Mouse (Mus musculus) fat pad, adult 2 months (tissue): ENCODE data around the gene Cox6b2.
"Not testable (repeated sequence)": the region's sequence is repeated elsewhere in the genome, so short reads cannot be mapped to it uniquely, and the experiment has no call there.

Experiments
- DNase-seq: peaks from one replicate; pipeline ENCODE4 v3.0.0-alpha.2; 2011; ENCODE audit warnings: low read depth, low spot score; ENCODE audit errors: extremely low read depth

The Cox6b2 gene

DNA sequence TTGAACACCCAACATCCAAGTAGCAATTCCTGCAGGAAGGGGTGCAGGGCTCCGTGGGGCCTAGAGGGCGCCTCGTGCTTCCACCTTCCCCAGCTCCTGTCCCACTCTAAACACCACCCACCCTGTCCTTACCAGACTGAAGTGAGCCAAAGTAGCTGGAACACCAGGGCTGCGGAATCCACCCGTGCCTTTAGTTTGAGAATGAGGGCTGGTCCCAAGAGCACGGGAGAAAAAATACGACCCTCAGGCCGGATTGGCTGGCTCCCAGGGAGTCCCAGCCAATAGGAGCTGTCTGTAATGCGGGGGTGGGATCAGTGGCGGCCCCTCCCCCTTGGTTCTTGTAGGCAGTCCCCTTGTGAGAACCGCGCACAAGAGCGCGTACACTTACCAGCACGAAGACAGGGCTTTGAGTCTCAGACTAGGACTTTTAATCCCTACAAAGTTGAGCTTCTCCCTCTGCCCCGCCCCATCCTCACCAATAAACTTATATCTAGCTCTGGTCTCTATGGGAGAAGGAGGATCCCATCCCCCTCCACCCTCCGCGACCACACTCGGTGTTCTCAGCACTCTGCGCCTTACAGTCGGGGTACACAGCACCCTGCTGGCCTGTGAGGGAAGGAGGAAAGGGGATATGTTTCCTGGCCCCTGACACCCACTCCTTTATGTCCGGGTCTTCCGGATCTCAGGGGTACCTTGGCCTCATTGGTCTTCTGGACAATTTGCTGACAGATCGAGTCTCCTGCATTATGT, at the start of gene Cox6b2:
Gene Cox6b2 (minus strand): TSS at position 274 of the 750 bp plus-strand sequence.
- no peak for DNase-seq

DNA sequence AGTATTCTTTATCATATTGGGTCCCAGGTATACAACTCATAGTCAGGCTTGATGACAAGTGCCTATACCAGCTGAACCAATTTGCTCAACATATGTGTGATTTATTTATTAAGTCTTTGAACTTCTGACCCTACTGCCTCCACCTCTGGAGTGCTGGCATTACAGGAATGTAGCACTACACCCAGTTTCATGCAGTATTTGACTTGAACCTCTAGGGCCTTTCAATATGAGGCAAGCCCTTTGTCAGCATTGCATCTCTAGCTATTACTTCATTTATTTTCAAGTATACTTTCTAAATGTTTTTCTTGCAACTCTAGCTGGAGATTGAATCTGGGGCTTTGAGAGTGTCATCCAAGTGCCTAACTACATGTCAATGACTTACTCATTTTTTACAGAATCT, 49.4 kb upstream of the Cox6b2 start:
- no peak for DNase-seq

- no peak for DNase-seq
Observed at GRCm38 (mm10) chr7:4795767-4796433, 43.0 kb upstream of the Cox6b2 start.

DNA sequence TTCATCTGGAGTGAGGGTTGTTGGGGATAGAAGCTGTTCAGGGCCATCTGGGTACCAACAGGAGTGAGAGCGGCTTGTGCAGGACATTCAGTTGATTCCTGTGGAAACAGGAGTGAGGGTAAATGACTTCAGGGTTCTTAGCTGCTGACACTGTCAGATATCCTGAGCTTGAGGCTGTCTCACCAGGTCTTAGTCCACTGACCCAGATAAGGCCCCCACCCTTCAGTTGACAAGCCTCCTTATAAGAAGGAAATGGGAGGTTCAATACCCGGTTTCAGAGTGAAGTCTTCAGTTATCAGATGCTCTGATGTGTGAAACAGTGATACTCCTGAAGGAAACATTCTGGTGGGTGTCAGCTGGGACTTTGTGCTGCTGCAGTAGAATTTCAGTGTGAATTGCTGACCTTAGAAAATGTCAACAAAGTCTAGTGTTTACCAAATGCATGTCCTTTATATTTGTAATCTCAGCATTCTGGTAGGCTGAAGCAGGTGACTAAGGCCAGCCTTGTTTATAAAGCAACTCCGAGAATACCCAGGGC, 41.8 kb upstream of the Cox6b2 start:
- DNase-seq = no peak

DNA sequence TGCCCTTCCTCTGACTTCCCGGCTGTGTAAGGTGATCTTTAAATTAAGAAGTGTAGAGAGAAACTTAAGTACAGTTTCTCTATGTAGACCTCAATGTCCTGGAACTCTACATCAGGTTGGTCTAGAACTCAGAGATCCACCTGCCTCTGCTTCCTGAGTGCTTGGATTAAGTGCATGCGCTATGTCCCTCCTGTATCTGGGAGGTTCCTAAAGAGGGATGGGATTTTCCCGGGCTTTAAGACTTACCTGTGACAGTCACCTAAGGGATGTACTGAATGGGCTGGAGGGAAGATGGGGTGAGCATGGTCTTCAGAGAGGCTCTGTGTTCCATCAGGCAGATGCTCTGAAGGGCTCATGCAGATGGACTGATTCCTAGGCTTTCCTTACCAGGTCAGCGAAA, 40.8 kb upstream of the Cox6b2 start:
- no peak for DNase-seq

GRCm38 (mm10) chr7:4793248-4793647, 40.4 kb upstream of the Cox6b2 start:
- not testable (repeated sequence) for DNase-seq

DNA sequence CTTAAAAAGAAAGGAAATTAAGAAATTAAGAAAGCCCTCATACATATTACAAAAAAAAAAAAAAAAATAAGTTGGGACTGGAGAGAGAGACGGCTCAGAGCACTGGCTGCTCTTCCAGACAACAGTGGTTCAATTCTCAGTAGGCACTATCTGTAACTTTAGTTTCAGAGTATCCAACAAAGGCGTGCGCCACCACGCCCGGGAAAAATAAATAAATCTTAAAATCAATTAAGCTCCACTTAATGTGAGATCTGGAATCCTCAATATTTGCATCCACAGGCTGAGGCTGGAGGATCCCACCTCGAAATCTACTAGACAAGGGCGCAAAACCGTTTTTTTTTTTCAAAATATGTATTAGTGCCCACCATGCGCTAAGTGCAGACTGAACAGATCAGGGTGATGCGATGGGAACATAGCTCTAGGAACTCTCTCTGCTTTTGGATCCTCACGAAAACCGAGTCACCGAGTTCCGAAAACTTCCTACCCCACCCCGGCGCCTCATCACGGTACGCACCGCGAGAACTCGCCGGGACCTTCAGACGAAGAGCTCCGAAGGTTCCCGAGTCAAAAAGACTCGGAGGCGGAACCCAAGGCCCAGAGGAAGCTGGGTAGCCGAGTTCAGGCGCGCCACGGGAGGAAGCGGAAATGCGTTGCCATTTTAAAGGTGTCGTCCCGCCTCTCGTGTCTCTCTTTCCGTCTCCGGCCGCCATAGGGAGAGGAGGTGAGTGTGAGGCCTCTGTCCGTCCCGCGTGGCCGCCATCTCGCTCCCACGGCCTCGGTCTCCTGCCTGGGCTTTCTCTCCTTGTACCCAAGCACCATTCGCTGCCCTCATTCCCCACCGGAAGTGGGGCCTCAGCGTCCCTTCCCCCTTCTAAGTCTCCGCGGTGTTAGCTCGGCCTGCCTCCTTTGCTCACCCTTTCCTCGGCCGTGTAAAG, 39.7 kb upstream of the Cox6b2 start, which contains the start of gene Rpl28:
Gene Rpl28 (plus strand): TSS at position 597 of the 935 bp plus-strand sequence.
- no peak for DNase-seq

- DNase-seq = no peak
Observed at GRCm38 (mm10) chr7:4789436-4789935, 36.6 kb upstream of the Cox6b2 start, which contains the start of gene Tmem238. Tmem238 (minus strand) TSS chr7:4789656.

DNA sequence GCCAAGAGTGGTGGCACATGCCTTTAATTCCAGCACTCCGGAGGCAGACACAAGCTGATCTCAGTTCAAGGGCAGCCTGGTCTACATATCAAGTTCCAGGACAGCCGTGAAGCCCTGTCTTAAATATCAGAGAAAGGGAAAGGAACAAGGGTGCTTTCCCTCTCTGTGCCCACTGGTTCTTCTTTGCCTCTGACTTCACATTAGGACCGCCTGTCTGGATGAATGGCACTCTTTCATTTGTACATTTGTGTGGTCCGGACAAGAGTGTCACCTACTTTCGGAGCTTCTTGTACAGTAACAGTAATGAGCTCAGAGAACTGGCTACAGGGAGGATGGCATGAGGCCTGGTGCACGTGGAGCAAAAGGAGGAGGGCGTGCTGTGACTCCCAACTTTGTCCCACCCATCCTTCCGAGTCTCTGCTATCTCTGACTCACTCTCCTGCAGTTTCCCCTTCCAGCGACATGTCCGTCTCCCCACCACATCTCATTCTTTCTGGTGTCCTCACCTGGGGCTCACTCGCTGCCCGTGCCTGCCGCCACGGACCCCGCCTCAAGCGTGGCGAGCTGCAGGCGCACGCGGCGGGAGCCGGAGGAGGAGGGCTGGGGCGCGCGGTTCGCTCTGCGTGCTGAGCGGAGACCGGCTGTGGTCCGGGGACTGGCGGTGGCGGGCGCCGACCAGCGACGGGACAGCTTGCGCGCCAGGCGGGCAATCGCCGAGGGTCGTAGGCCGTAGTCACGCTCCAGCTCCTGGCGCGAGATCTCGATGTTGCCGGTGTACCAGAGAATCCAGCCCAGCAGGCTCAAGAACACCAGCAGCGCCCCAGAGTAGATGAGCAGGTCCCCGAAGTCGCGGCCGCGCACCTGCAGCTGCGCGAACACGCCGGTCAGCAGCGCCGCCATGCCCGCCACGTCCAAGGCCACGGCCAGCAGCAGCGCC, 35.9 kb upstream of the Cox6b2 start:
- DNase-seq = no peak

DNA sequence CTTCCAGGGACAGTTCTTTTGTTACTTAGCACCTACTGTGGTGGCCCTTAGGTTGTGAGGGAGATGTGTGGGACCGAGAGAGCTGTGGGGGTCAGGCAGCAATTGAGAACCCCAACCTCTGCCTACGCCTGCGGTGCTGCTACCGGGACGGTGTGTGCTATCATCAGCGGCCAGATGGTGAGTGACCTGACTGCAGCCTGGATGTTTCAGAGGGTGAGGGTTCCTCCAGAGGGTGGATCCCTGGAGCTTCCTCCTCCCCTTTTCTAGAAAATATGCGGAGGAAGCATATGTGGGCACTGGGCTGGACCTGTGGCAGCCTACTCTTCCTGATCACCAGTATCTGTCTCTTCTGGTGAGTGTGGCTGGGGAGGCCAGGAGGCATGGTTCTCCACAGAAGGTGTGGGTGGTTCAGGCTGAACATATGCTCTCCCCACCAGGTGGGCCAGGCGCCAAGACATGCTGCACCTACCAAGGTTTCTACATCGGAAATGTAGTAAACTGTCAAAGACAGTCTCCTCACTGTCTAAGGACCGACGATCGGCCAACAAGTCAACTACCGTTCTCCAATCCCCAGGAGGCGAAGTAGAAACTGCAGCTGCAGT, 30.9 kb upstream of the Cox6b2 start:
- no peak for DNase-seq

DNA sequence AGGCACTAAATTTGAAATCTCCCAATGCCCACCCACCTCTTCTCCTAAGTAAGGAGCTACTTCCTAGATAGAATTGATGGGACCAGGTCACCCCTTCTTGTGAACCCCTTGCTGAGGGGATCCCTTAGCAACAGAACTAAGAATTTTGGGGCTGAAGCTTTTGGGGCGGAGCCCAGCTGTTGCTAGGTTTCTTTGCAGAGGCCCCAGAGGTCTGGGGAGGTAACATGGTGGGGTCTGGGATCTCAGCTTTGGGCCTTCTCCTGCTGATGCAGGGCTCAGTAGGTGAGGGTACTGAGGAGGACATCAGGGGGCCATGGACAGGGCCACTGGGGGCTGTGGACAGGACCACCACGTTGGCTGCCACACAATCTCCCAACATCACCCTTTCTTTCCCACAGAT, 29.9 kb upstream of the Cox6b2 start, which contains the start of the genes Il11 and Tmem190:
Gene Il11 (minus strand): TSS at position 101 of the 400 bp plus-strand sequence.
Gene Tmem190 (plus strand): TSS at position 179 of the 400 bp plus-strand sequence.
- DNase-seq = no peak

GRCm38 (mm10) chr7:4782130-4782529, 29.2 kb upstream of the Cox6b2 start:
- DNase-seq = no peak

DNA sequence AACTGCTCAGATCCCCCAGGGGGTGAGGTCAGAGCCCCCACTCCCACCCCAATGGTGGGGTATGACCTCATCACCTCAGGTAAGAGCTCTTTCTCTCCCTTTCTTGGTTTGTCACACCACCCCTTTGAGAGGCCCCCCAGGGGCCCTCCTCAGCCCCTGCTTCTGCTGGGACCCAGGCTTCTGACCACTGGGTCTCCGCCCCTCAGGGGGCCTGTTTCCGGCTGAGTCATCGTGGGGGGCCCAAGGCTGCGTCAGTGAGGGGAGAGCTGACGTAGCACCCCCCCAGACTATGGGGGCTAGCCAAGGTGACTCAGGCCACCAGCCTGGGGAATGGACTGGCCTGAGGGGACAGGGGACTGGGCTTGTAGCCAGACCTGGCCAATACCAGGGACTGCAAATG, 27.0 kb upstream of the Cox6b2 start:
- DNase-seq = no peak

- DNase-seq = no peak
Observed at GRCm38 (mm10) chr7:4777851-4778637, 25.1 kb upstream of the Cox6b2 start.

- DNase-seq = no peak
Observed at GRCm38 (mm10) chr7:4776861-4777830, 24.3 kb upstream of the Cox6b2 start.

- no peak for DNase-seq
Observed at GRCm38 (mm10) chr7:4776131-4776530, 23.2 kb upstream of the Cox6b2 start.

DNA sequence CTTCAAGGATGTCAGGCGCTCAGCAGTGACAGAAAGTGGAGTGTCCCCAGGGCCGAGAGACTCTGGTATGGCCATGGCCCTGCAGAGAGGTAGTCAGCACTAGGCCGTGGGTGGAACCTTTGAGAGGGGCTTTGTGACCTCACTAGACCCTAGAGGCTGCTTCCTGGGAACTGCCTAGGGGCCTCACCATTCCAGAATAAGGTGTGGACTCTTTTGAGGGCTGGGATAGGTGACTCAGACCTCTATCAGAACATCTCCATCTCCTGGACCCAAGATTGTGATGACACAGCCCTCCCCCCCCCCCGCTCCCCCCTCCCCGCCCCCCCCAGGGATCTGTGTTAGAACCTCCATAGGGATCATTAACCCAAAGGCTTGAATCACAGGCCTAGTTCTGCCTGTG, 18.3 kb upstream of the Cox6b2 start, which contains the start of gene Fam71e2:
Gene Fam71e2 (minus strand): TSS at position 101 of the 400 bp plus-strand sequence.
- DNase-seq = no peak
